Comparison of ENCODE assay signal across 27 mouse cellular contexts in genomic region chr5:120704421-120704820, GRCm38 (mm10). TPM values are rescaled to one million over a fixed set of nuclear protein-coding genes. Genes with fewer than 3 reads are reported as not detected.
DNase-seq lines count a peak whose midpoint lies in the region; ATAC-seq and TF ChIP-seq lines count a peak whose summit lies in the region.
"Had no signal": no experiment of that assay in that cellular context is flagged by ENCODE, and none has a peak within 500 bp of the region (broad histone marks: within the 10 kb centered on the region; RNA-seq: fewer than 3 reads in every experiment).

No protein-coding gene starts in this region.

- H3K27me3 ChIP-seq in forebrain, embryonic 13.5 days: peaks cover 22% of the 10 kb centered on the region; the same call in 1 of the 2 replicates
- peaks cover 47% of the 10 kb centered on the region for H3K27me3 ChIP-seq in forebrain, embryonic 12.5 days
- peaks cover 34% of the 10 kb centered on the region for H3K27me3 ChIP-seq in neural tube, embryonic 12.5 days (replicated peaks)
- H3K27me3 ChIP-seq: hindbrain, embryonic 15.5 days had no signal

- H3K9me3 ChIP-seq in forebrain, embryonic 13.5 days (replicated peaks): no peaks in the 10 kb centered on the region
- H3K9me3 ChIP-seq in forebrain, embryonic 12.5 days: no peaks in the 10 kb centered on the region
- H3K9me3 ChIP-seq in neural tube, embryonic 12.5 days: no peaks in the 10 kb centered on the region
- H3K9me3 ChIP-seq: embryonic facial prominence, embryonic 13.5 days; heart, embryonic 13.5 days; hindbrain, embryonic 15.5 days; midbrain, embryonic 12.5 days had no signal

- H3K27ac ChIP-seq in forebrain, embryonic 13.5 days: no peak overlapping the region
- H3K27ac ChIP-seq in forebrain, embryonic 12.5 days: no peak overlapping the region
- no peak overlapping the region for H3K27ac ChIP-seq in neural tube, embryonic 12.5 days
- peak overlapping the region; percentile 37 for H3K27ac ChIP-seq in bone marrow, adult 2 months (ENCODE audit: control insufficient read depth, insufficient read depth, low read depth, low read length, poor library complexity)
- no peak overlapping the region for H3K27ac ChIP-seq in gastrocnemius, adult 2 months
- H3K27ac ChIP-seq: embryonic facial prominence, embryonic 13.5 days; heart, adult 2 months; heart, embryonic 13.5 days; hindbrain, embryonic 15.5 days; layer of hippocampus, adult 2 months; midbrain, embryonic 12.5 days; stomach, postnatal 0 days had no signal

- no peak overlapping the region for H3K4me3 ChIP-seq in forebrain, embryonic 13.5 days
- H3K4me3 ChIP-seq in forebrain, embryonic 12.5 days (replicated peaks): no peak overlapping the region
- no peak overlapping the region for H3K4me3 ChIP-seq in neural tube, embryonic 12.5 days
- H3K4me3 ChIP-seq in bone marrow, adult 2 months (replicated peaks; ENCODE audit: control insufficient read depth, low read depth, low read length): no peak overlapping the region
- H3K4me3 ChIP-seq in gastrocnemius, adult 2 months: no peak overlapping the region
- H3K4me3 ChIP-seq: embryonic facial prominence, embryonic 13.5 days; heart, adult 2 months; heart, embryonic 13.5 days; hindbrain, embryonic 15.5 days; layer of hippocampus, adult 2 months; midbrain, embryonic 12.5 days had no signal

- H3K4me2 ChIP-seq in forebrain, embryonic 13.5 days: no peak overlapping the region
- no peak overlapping the region for H3K4me2 ChIP-seq in forebrain, embryonic 12.5 days
- H3K4me2 ChIP-seq in neural tube, embryonic 12.5 days (replicated peaks): no peak overlapping the region
- H3K4me2 ChIP-seq: embryonic facial prominence, embryonic 13.5 days; heart, embryonic 13.5 days; hindbrain, embryonic 15.5 days; midbrain, embryonic 12.5 days had no signal

- intact Hi-C loops in gastrocnemius, adult 2 months (cut with DNase I): no loop called here

- no peaks in the 10 kb centered on the region for H3K36me3 ChIP-seq in forebrain, embryonic 13.5 days (ENCODE audit: poor library complexity, severe bottlenecking)
- H3K36me3 ChIP-seq in forebrain, embryonic 12.5 days (replicated peaks): no peaks in the 10 kb centered on the region
- no peaks in the 10 kb centered on the region for H3K36me3 ChIP-seq in neural tube, embryonic 12.5 days
- H3K36me3 ChIP-seq: embryonic facial prominence, embryonic 13.5 days; heart, embryonic 13.5 days; hindbrain, embryonic 15.5 days; midbrain, embryonic 12.5 days had no signal

- H3K4me1 ChIP-seq in forebrain, embryonic 13.5 days: peaks cover 70% of the 10 kb centered on the region
- peaks cover 25% of the 10 kb centered on the region for H3K4me1 ChIP-seq in forebrain, embryonic 12.5 days
- peaks cover 33% of the 10 kb centered on the region; the same call in 1 of the 2 replicates for H3K4me1 ChIP-seq in neural tube, embryonic 12.5 days
- H3K4me1 ChIP-seq in bone marrow, adult 2 months (ENCODE audit: control insufficient read depth, insufficient read depth, low read length): no peaks in the 10 kb centered on the region; the same call in 1 of the 2 replicates

- no peak for DNase-seq in neural tube, embryonic 10.5 days (ENCODE audit: extremely low spot score, low spot score)
- DNase-seq in ovary, adult 18-20 months (ENCODE audit: low spot score): no peak
- no peak for DNase-seq in gastrocnemius, adult 2 months
- DNase-seq: adrenal gland, postnatal 36 days; cerebellum, postnatal 10 days; gastrocnemius, postnatal 36 days; heart, adult 2 months; heart, postnatal 14 days; kidney, adult 9 months; kidney, postnatal 25 days; lung, adult 2 months; lung, postnatal 14 days; thymus, adult 2 months; thymus, postnatal 4 days had no signal

- peak overlapping the region; percentile 26; the same call in 1 of the 2 replicates for H3K9ac ChIP-seq in forebrain, embryonic 13.5 days
- H3K9ac ChIP-seq in forebrain, embryonic 12.5 days: no peak overlapping the region
- H3K9ac ChIP-seq in neural tube, embryonic 12.5 days: 0 out of 2 replicates have a peak overlapping the region, but pooled peaks have one; percentile 9
- H3K9ac ChIP-seq: embryonic facial prominence, embryonic 13.5 days; heart, embryonic 13.5 days; hindbrain, embryonic 15.5 days; midbrain, embryonic 12.5 days had no signal

- TF ChIP-seq POLR2A in bone marrow, adult 2 months (IDR thresholded peaks at IDR 0.05; ENCODE audit: borderline replicate concordance, control insufficient read depth, low read depth, low read length): no peak

- 54% methylated on average over 6 of the region's 6 CpGs for WGBS in forebrain, embryonic 13.5 days
- 56% methylated on average over 6 of the region's 6 CpGs for WGBS in forebrain, embryonic 12.5 days
- WGBS in neural tube, embryonic 12.5 days: 47% methylated on average over 6 of the region's 6 CpGs
- 43% methylated on average over 6 of the region's 6 CpGs for WGBS in bone marrow, adult 2 months

- TF ChIP-seq CTCF in bone marrow, adult 2 months (IDR thresholded peaks at IDR 0.05; ENCODE audit: control insufficient read depth, insufficient read depth, low read length): no peak
- no peak for TF ChIP-seq CTCF in gastrocnemius, adult 2 months (IDR thresholded peaks at IDR 0.05)

- no peak for ATAC-seq in forebrain, embryonic 13.5 days
- ATAC-seq in forebrain, embryonic 12.5 days (ENCODE audit: low FRiP score): no peak
- ATAC-seq in neural tube, embryonic 12.5 days (ENCODE audit: low FRiP score, low read depth): no peak
- ATAC-seq: intestine, embryonic 16.5 days had no signal

RNA-seq across cellular contexts. Expression of gene Dtx1, which starts 7.3 kb away (rescaled TPM):
- polyA plus RNA-seq in forebrain, embryonic 13.5 days (2015; fragmentation: Nextera tagmentation; extraction: Ambion mirVana): 17.9 and 18.1 TPM in 2 replicates
- 17.1 and 18.1 TPM in 2 replicates for polyA plus RNA-seq in forebrain, embryonic 12.5 days (2016; fragmentation: Nextera tagmentation; extraction: Ambion mirVana)
- 27.0 and 29.1 TPM in 2 replicates for polyA plus RNA-seq in neural tube, embryonic 12.5 days (2016; fragmentation: Nextera tagmentation; extraction: Ambion mirVana)
- 2.7 and 3.6 TPM in 2 replicates for polyA plus RNA-seq in bone marrow, adult 2 months (2011; ENCODE audit: insufficient read depth, insufficient read length, low replicate concordance, missing spikeins)
- total RNA-seq in gastrocnemius, adult 2 months (2021): under 1 TPM; 0.45 to 0.54 TPM

RNA-seq across cellular contexts. Expression of gene Oas2, which starts 45.2 kb away (rescaled TPM):
- polyA plus RNA-seq in forebrain, embryonic 13.5 days (2015; fragmentation: Nextera tagmentation; extraction: Ambion mirVana): 0.09 TPM in 1 of 2 replicates, not detected in the other
- 0.10 and 0.17 TPM in 2 replicates for polyA plus RNA-seq in forebrain, embryonic 12.5 days (2016; fragmentation: Nextera tagmentation; extraction: Ambion mirVana)
- polyA plus RNA-seq in neural tube, embryonic 12.5 days (2016; fragmentation: Nextera tagmentation; extraction: Ambion mirVana): 0.09 and 0.19 TPM in 2 replicates
- 12.2 and 25.1 TPM in 2 replicates for polyA plus RNA-seq in bone marrow, adult 2 months (2011; ENCODE audit: insufficient read depth, insufficient read length, low replicate concordance, missing spikeins)
- total RNA-seq in gastrocnemius, adult 2 months (2021): under 1 TPM; 0.10 to 0.28 TPM
- total RNA-seq: layer of hippocampus, adult 2 months had no signal
- polyA plus RNA-seq: neural tube, embryonic 11.5 days had no signal

RNA-seq across cellular contexts. Expression of gene Rasal1, which starts 55.8 kb away (rescaled TPM):
- 0.27 and 0.79 TPM in 2 replicates for polyA plus RNA-seq in forebrain, embryonic 13.5 days (2015; fragmentation: Nextera tagmentation; extraction: Ambion mirVana)
- 0.17 and 0.20 TPM in 2 replicates for polyA plus RNA-seq in forebrain, embryonic 12.5 days (2016; fragmentation: Nextera tagmentation; extraction: Ambion mirVana)
- polyA plus RNA-seq in neural tube, embryonic 12.5 days (2016; fragmentation: Nextera tagmentation; extraction: Ambion mirVana): 0.15 and 0.33 TPM in 2 replicates
- 1.6 and 4.6 TPM in 2 replicates for polyA plus RNA-seq in bone marrow, adult 2 months (2011; ENCODE audit: insufficient read depth, insufficient read length, low replicate concordance, missing spikeins)
- not detected for total RNA-seq in gastrocnemius, adult 2 months (2021)
- total RNA-seq: gastrocnemius, postnatal 36 days; heart, adult 2 months; megakaryocyte, adult 5-6 weeks had no signal
- polyA plus RNA-seq: midbrain, embryonic 12.5 days; neural tube, embryonic 11.5 days had no signal

Comparison
In these comparisons a context has a peak if more than half of its experiments do, and no peak if none do; other contexts are left out.
1. RNA of gene Oas2, which starts 45.2 kb away (polyA plus RNA-seq): 12.2 to 25.1 TPM in bone marrow, adult 2 months; 0.09 to 0.19 TPM in neural tube, embryonic 12.5 days, 0.10 to 0.17 TPM in forebrain, embryonic 12.5 days and 0.09 TPM in forebrain, embryonic 13.5 days; every median in the first group is over 10 times any median in the second.